Mouse (Mus musculus) hindbrain, embryonic 12.5 days (tissue): ENCODE measurements around the gene Nkd2. TPM values are rescaled to one million over a fixed set of nuclear protein-coding genes. Genes with fewer than 3 reads are reported as not detected.

Experiments
- ATAC-seq: fragments of 200-750 bp; cut with Nextera tagmentation; 2 replicates; pipeline ENCODE4 v1.8.0; 2017; ENCODE audit warnings: moderate TSS enrichment; ENCODE audit not compliant: low FRiP score
- H3K27ac ChIP-seq: fragments of 300-500 bp; sonication (generic); 2 replicates; pipeline ENCODE4 v1.5.1; 2016; ENCODE audit warnings: mild to moderate bottlenecking
- H3K27me3 ChIP-seq: fragments of 300-500 bp; sonication (generic); 2 replicates; pipeline ENCODE4 v1.6.1; 2016; ENCODE audit warnings: mild to moderate bottlenecking
- H3K36me3 ChIP-seq: fragments of 300-500 bp; sonication (generic); 2 replicates; pipeline ENCODE4 v1.6.1; 2016; ENCODE audit warnings: mild to moderate bottlenecking
- H3K4me1 ChIP-seq: fragments of 300-500 bp; sonication (generic); 2 replicates; pipeline ENCODE4 v1.6.1; 2016
- H3K4me2 ChIP-seq: fragments of 300-500 bp; sonication (generic); replicated peaks from 2 replicates; pipeline ENCODE4 v1.6.1; 2016; ENCODE audit warnings: mild to moderate bottlenecking
- H3K4me3 ChIP-seq: fragments of 300-500 bp; sonication (generic); 2 replicates; pipeline ENCODE4 v1.5.1; 2016; ENCODE audit warnings: mild to moderate bottlenecking
- H3K9ac ChIP-seq: fragments of 300-500 bp; sonication (generic); 2 replicates; pipeline ENCODE4 v1.6.1; 2016; ENCODE audit warnings: mild to moderate bottlenecking, moderate library complexity
- H3K9me3 ChIP-seq: fragments of 300-500 bp; sonication (generic); replicated peaks from 2 replicates; pipeline ENCODE4 v1.6.1; 2016; ENCODE audit warnings: mild to moderate bottlenecking
- WGBS: fragments of 180-500 bp; shearing (Covaris S2); methylation state at CpG from one replicate; pipeline ENCODE4 v1.1.7; 2016; 5-methylcytosine and 5-hydroxymethylcytosine counted together
- polyA plus RNA-seq: library from polyadenylated mRNA; unstranded; fragments of >200 nt; fragmentation: Nextera tagmentation; extraction: Ambion mirVana; gene quantifications from 2 replicates; pipeline ENCODE4 v1.2.1, GENCODE M21; 2016

Nkd2 gene
- 14.3 and 17.4 TPM in 2 replicates for polyA plus RNA-seq

GRCm38 (mm10) chr13:73847465-73847836 lies at the start of gene Nkd2:
Nkd2 (minus strand) TSS chr13:73847631.
- Histone ChIP-seq H3K9ac (peak within 1 kb of the TSS; percentile 66), H3K4me3 (peak within 1 kb of the TSS; percentile 58), H3K27ac (no peak within 1 kb of the TSS), H3K27me3 (peaks cover 28% of the 10 kb centered on the region), H3K36me3 (no peaks in the 10 kb centered on the region), H3K4me1 (no peaks in the 10 kb centered on the region), H3K9me3 (no peaks in the 10 kb centered on the region), H3K4me2 (peak within 1 kb of the TSS; percentile 90)
- under 1% methylated on average over 38 of the region's 38 CpGs for WGBS
- ATAC-seq = peak; percentile 82

- 50% methylated on average over 6 of the region's 6 CpGs for WGBS
- Histone ChIP-seq H3K4me1 (0 out of 2 replicates have a peak, but pooled peaks cover 1% of the 10 kb centered on the region), H3K4me2 (no peak overlapping the region), H3K36me3 (no peaks in the 10 kb centered on the region), H3K27me3 (no peaks in the 10 kb centered on the region), H3K4me3 (no peak overlapping the region), H3K9ac (no peak overlapping the region), H3K27ac (no peak overlapping the region), H3K9me3 (no peaks in the 10 kb centered on the region)
- no peak for ATAC-seq
These were observed 45.2 kb upstream of the Nkd2 start for GRCm38 (mm10) chr13:73892493-73893178.

- Histone ChIP-seq H3K9ac (no peak overlapping the region), H3K27me3 (no peaks in the 10 kb centered on the region), H3K36me3 (no peaks in the 10 kb centered on the region), H3K27ac (no peak overlapping the region), H3K4me3 (no peak overlapping the region), H3K4me1 (peaks cover 3% of the 10 kb centered on the region; the same call in 1 of the 2 replicates), H3K9me3 (no peaks in the 10 kb centered on the region), H3K4me2 (no peak overlapping the region)
- ATAC-seq = no peak
- 61% methylated on average over 4 of the region's 4 CpGs for whole genome bisulfite sequencing
These were observed 40.0 kb upstream of the Nkd2 start for GRCm38 (mm10) chr13:73887415-73887874.

GRCm38 (mm10) chr13:73886601-73887000 lies 39.2 kb upstream of the Nkd2 start:
- no peak overlapping the region for H3K4me3 ChIP-seq
- no peaks in the 10 kb centered on the region for H3K9me3 ChIP-seq
- ATAC-seq = no peak
- no peaks in the 10 kb centered on the region for H3K27me3 ChIP-seq
- no peaks in the 10 kb centered on the region for H3K36me3 ChIP-seq
- H3K9ac ChIP-seq = no peak overlapping the region
- no peak overlapping the region for H3K4me2 ChIP-seq
- WGBS = 66% methylated on average over 5 of the region's 5 CpGs
- peaks cover 3% of the 10 kb centered on the region; the same call in 1 of the 2 replicates for H3K4me1 ChIP-seq
- no peak overlapping the region for H3K27ac ChIP-seq

GRCm38 (mm10) chr13:73886066-73886465 lies 38.6 kb upstream of the Nkd2 start:
- Histone ChIP-seq H3K4me2 (no peak overlapping the region), H3K36me3 (no peaks in the 10 kb centered on the region), H3K4me1 (peaks cover 3% of the 10 kb centered on the region; the same call in 1 of the 2 replicates), H3K4me3 (no peak overlapping the region), H3K27me3 (no peaks in the 10 kb centered on the region), H3K27ac (no peak overlapping the region), H3K9me3 (no peaks in the 10 kb centered on the region), H3K9ac (no peak overlapping the region)
- 65% methylated on average over 4 of the region's 4 CpGs for WGBS
- ATAC-seq = no peak

GRCm38 (mm10) chr13:73885656-73886055 lies 38.2 kb upstream of the Nkd2 start:
- H3K4me2 ChIP-seq = no peak overlapping the region
- H3K9me3 ChIP-seq = no peaks in the 10 kb centered on the region
- 72% methylated on average over 4 of the region's 4 CpGs for WGBS
- H3K4me1 ChIP-seq = peaks cover 3% of the 10 kb centered on the region
- no peak for ATAC-seq
- H3K27me3 ChIP-seq = no peaks in the 10 kb centered on the region
- H3K27ac ChIP-seq = no peak overlapping the region
- H3K4me3 ChIP-seq = no peak overlapping the region
- no peaks in the 10 kb centered on the region for H3K36me3 ChIP-seq
- H3K9ac ChIP-seq = no peak overlapping the region

GRCm38 (mm10) chr13:73881347-73881746 lies 33.9 kb upstream of the Nkd2 start:
- H3K4me3 ChIP-seq = no peak overlapping the region
- no peaks in the 10 kb centered on the region for H3K36me3 ChIP-seq
- no peak for ATAC-seq
- H3K27ac ChIP-seq = no peak overlapping the region
- no peaks in the 10 kb centered on the region for H3K9me3 ChIP-seq
- no peak overlapping the region for H3K9ac ChIP-seq
- H3K4me2 ChIP-seq = no peak overlapping the region
- no peaks in the 10 kb centered on the region for H3K27me3 ChIP-seq
- peaks cover 3% of the 10 kb centered on the region; the same call in 1 of the 2 replicates for H3K4me1 ChIP-seq
- WGBS = 73% methylated on average over 8 of the region's 8 CpGs

- Histone ChIP-seq H3K27me3 (no peaks in the 10 kb centered on the region), H3K27ac (no peak overlapping the region), H3K9me3 (no peaks in the 10 kb centered on the region), H3K9ac (no peak overlapping the region), H3K4me3 (no peak overlapping the region), H3K4me2 (no peak overlapping the region), H3K4me1 (peaks cover 3% of the 10 kb centered on the region; the same call in 1 of the 2 replicates), H3K36me3 (no peaks in the 10 kb centered on the region)
- no peak for ATAC-seq
- WGBS = 81% methylated on average over 5 of the region's 5 CpGs
These were observed 32.4 kb upstream of the Nkd2 start for GRCm38 (mm10) chr13:73879824-73880223.

- WGBS = 62% methylated on average over 2 of the region's 2 CpGs
- H3K4me2 ChIP-seq = no peak overlapping the region
- H3K27me3 ChIP-seq = no peaks in the 10 kb centered on the region
- H3K9ac ChIP-seq = no peak overlapping the region
- 0 out of 2 replicates have a peak, but pooled peaks cover 2% of the 10 kb centered on the region for H3K4me1 ChIP-seq
- no peak for ATAC-seq
- no peak overlapping the region for H3K4me3 ChIP-seq
- H3K9me3 ChIP-seq = no peaks in the 10 kb centered on the region
- no peaks in the 10 kb centered on the region for H3K36me3 ChIP-seq
- H3K27ac ChIP-seq = no peak overlapping the region
These were observed 24.7 kb upstream of the Nkd2 start for GRCm38 (mm10) chr13:73872159-73872558.

GRCm38 (mm10) chr13:73846589-73847464 lies 604 bp downstream of the Nkd2 start:
- H3K9me3 ChIP-seq = no peaks in the 10 kb centered on the region
- H3K36me3 ChIP-seq = no peaks in the 10 kb centered on the region
- H3K27ac ChIP-seq = no peak overlapping the region
- peak overlapping the region; percentile 66 for H3K9ac ChIP-seq
- peak overlapping the region; percentile 90 for H3K4me2 ChIP-seq
- 1% methylated on average over 56 of the region's 65 CpGs for WGBS
- ATAC-seq = peak; percentile 77
- H3K4me1 ChIP-seq = no peaks in the 10 kb centered on the region
- H3K27me3 ChIP-seq = peaks cover 28% of the 10 kb centered on the region
- H3K4me3 ChIP-seq = peak overlapping the region; percentile 58

- H3K4me2 ChIP-seq = no peak overlapping the region
- H3K9ac ChIP-seq = no peak overlapping the region
- no peak for ATAC-seq
- H3K9me3 ChIP-seq = no peaks in the 10 kb centered on the region
- H3K36me3 ChIP-seq = no peaks in the 10 kb centered on the region
- H3K27me3 ChIP-seq = peaks cover 22% of the 10 kb centered on the region
- H3K27ac ChIP-seq = no peak overlapping the region
- no peak overlapping the region for H3K4me3 ChIP-seq
- H3K4me1 ChIP-seq = no peaks in the 10 kb centered on the region
These were observed 4.7 kb downstream of the Nkd2 start for GRCm38 (mm10) chr13:73842696-73843095.

- no peak for ATAC-seq
- Histone ChIP-seq H3K4me1 (no peaks in the 10 kb centered on the region), H3K36me3 (no peaks in the 10 kb centered on the region), H3K9ac (no peak overlapping the region), H3K9me3 (no peaks in the 10 kb centered on the region), H3K27ac (no peak overlapping the region), H3K4me2 (no peak overlapping the region), H3K27me3 (no peaks in the 10 kb centered on the region), H3K4me3 (no peak overlapping the region)
- 65% methylated on average over 4 of the region's 4 CpGs for WGBS
These were observed 7.7 kb downstream of the Nkd2 start for GRCm38 (mm10) chr13:73839740-73840139.
